ENCODE assay signal across 14 mouse cellular contexts in the genomic region with DNA sequence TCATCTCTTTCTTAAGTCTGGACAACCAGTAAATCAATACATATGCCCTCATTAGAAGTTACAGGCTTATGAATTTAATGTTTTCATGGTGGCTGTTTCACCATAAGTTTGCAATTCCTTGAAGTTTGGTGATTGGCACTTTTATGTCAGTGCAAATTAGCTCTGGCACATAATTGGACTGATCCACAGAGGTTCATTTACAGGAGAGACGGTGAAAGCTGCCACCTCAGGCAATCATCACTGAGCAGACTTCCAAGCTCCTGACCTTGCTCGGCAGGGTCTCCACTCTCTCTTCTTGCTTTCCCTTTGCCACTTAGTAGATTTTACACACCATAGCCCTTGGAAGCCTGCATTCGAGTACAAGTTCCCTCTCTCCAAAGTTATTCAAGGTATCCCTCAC.
"Had no signal": no experiment of that assay in that cellular context is flagged by ENCODE, and none has a peak within 500 bp of the region (broad histone marks: within the 10 kb centered on the region; RNA-seq: fewer than 3 reads in every experiment).

No protein-coding gene starts in this region.

- ATAC-seq: midbrain, embryonic 16.5 days had no signal

- H3K9ac ChIP-seq: liver, embryonic 14.5 days; midbrain, embryonic 12.5 days; neural tube, embryonic 13.5 days had no signal

- H3K27ac ChIP-seq: liver, embryonic 14.5 days; midbrain, embryonic 12.5 days; neural tube, embryonic 13.5 days; stomach, postnatal 0 days had no signal

- H3K27me3 ChIP-seq: midbrain, embryonic 12.5 days; neural tube, embryonic 13.5 days had no signal

- H3K36me3 ChIP-seq: midbrain, embryonic 12.5 days; neural tube, embryonic 13.5 days had no signal

- DNase-seq: kidney, adult 8-10 months; kidney, postnatal 25 days; layer of hippocampus, adult 9-11 months; layer of hippocampus, postnatal 36 days; liver; lung, adult 18-20 months; right cerebral cortex, adult 18-20 months; right cerebral cortex, postnatal 25 days; thymus, postnatal 4 days had no signal

- H3K4me2 ChIP-seq: midbrain, embryonic 12.5 days; neural tube, embryonic 13.5 days had no signal

- H3K4me3 ChIP-seq: midbrain, embryonic 12.5 days; neural tube, embryonic 13.5 days had no signal

- H3K9me3 ChIP-seq: midbrain, embryonic 12.5 days; neural tube, embryonic 13.5 days had no signal

- H3K4me1 ChIP-seq: midbrain, embryonic 12.5 days; neural tube, embryonic 13.5 days had no signal
